Mouse (Mus musculus): ENCODE data around the gene Astn2.

Astn2 gene

DNA sequence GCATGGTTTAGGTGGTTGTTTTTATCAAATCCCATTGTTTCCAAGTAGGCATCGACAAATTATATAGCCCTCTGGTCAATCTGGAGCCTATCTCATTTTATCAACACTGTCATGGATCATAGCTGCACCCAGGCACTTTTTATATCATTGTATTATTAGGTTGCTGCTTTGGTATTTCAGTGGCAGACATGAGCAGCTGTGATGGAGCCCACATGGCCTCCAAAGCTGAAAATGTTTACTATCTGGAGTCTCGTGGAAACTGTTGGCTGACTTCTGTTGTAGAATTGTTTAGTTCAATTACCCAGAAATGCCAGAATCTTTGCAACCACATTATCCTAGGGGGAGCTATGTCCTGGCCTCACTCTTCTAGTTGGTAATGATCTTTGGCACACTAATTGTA, 732.1 kb downstream of the Astn2 start:
- DNase-seq (ENCODE audit: low spot score): no peak

DNA sequence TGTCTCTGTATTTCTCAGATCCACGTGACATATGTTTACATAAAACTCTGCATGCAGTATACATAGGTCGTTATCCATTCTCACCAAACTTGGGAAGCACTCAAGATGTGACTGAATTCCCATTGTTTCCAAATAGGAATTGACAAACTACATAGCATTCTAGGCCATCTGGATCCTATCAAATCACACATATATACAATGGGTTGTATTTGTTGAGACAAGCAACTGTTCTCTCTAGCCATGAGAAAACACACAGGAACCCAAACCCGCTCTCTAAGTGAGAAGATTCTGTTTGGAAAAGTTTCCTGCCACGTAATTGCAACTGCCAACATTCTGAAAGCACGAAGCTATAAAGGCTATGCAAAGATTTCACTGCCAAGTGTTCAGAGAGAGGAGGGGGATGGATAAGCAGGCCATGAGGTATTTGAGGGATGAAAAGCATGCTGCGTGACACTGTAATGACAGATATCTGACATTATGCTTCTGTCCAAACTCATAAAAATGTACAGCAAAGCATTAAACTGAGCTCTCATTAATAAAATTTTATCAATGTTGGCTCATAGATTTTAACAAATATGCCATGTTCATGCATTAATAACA, 732.7 kb downstream of the Astn2 start:
- DNase-seq (ENCODE audit: low spot score): no peak

DNA sequence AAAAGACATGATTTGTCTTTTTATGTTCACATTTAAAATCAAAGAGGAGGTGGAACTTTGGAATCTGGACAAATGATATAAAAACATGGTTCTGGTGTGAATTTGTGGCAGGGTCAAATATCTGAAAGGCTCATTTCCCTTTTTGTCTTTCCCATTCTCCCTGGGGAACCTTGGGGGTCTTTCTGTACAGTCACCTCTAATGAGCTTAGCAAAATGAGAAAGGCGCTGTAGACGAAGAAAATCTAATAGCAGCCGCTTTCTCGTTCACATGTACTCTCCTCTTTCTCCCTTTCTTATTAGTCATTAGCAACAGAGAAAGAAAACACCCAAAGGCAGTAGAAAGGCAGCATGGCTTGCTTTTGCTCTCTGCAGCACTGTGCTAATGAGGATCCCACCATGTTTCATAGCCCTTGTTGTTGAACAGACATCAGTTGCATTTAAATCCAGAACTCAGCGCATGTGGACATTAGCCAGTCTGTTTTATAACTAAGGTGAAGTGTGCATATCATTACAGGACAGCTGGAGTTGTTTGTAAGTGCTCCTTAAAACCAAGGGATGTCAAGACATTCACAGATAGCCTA, 737.3 kb downstream of the Astn2 start:
- DNase-seq (ENCODE audit: low spot score): no peak

DNA sequence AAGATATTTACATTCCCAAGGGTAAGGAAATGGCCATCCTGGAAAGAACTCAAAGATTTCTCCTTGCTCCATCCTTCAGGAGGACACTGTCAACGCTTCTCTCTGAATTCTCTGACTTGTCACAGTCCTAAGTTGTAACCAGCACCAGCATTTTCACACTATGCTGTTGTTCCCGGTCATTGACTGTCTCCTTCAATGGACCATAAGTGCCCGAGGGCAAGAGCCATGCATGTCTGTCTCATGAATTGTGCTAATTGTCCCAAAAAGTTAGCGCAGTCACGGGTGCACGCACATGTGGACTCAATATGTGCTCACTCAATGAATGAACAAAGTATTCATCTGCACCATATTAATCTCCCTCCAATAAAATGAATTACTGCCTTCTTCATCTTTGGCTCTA, 741.2 kb downstream of the Astn2 start:
- DNase-seq (ENCODE audit: low spot score): no peak

DNA sequence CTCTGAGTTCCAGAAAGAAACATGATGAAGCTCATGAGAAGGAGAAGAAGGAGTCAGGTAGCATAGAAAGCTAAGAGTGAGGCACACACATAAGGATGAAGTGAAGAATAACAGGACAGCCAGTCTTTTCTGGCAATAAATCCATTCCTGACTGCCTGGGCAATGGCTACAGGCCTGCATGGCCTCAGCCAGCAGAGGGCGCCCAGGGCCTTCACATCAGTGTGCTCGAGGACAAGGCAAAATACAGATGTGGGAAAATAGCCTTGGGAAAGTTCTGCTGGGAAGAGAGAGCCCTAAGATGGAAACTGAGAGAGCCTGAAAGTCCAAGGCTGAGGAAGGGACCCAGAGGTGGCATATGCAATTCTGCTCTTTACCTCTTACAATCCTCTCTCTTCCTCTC, 749.7 kb downstream of the Astn2 start:
- DNase-seq (ENCODE audit: low spot score): peak; percentile 0

DNA sequence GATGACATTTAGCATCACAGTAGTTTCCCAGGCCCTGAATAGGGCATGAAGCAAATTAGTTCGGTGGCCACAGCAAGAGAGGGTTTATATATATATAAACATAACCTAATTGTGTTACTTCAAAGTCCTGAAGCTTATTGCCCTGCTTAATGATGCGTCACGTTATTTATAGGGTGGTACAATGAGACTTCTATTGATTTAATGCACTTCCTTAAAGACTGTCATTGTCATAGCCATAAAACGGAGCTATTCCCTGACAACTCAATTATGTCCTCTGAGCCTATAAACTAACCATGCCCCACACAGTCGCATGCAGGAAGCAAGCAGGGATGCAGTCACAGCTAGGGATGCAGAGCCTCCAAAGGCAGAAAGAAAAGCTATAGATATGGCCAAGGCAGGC, 761.8 kb downstream of the Astn2 start:
- DNase-seq (ENCODE audit: low spot score): no peak

DNA sequence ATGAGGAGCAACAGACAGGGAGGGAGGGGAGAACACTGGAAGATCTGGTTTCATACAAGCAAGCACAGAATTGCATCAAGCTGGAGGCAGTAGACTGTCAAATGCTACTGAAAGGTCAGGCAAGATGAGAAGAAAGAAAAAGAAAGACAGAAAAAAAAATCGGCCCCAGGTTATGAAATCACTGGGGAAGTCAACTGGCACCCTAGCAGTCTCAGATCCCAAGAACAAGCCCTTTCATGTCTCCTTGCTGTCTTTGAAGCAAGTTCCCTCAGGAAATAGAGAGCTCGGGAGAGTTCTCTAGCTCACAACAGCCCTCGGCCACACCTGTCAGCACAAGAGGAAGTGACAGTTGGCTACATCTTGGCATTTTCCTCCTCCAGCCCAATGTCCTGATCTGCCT, 766.2 kb downstream of the Astn2 start:
- no peak for DNase-seq (ENCODE audit: low spot score)

DNA sequence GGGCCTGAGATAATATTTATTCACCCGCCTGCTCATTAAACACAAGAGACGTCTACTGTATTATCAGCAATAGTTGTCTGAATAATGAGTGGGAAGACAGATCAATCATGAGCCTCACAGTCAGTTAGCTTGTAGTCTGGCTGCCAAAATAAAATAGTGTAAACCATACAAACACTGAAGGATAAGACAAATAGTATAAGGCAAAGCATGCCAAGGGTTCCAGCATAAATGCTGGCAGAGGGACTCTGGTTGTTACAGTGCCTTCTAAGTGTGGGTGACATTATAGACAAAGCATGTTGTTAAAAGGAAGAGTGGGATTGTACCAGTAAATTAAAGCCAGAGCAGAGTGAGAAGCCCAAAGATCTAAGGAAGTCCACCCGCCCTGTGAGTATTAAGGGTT, 784.3 kb downstream of the Astn2 start:
- no peak for DNase-seq (ENCODE audit: low spot score)

DNA sequence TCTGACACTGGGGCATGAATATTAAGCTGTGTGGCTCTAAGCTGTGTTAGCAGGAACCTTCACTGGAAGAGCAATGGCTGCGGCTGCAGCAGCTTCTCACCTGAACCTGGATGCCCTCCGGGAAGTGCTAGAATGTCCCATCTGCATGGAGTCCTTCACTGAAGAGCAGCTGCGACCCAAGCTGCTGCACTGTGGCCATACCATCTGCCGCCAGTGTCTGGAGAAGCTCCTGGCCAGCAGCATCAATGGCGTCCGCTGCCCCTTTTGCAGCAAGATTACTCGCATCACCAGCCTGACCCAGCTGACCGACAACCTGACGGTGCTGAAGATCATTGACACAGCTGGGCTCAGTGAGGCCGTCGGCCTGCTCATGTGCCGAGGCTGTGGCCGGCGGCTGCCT, 791.3 kb downstream of the Astn2 start:
- no peak for DNase-seq (ENCODE audit: low spot score)

DNA sequence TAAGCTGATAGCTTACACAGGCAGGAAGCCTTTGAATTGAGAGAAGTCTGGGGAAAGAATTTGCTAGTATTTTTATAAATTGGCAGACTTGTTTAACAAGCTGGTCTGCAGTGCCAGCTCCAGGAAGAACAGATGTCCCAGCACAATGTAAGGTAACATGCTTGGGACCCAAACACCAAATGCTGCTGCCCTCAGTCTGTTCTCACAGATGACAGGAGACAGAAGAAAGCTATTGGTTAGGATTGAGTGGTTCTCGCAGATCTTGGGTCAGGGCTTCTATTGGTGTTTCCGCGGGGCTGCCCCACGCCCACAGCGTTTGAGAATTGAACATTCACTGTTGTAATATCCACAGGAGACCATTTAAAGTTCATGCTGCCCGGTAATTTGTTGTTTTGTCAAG, 793.5 kb downstream of the Astn2 start:
- no peak for DNase-seq (ENCODE audit: low spot score)

DNA sequence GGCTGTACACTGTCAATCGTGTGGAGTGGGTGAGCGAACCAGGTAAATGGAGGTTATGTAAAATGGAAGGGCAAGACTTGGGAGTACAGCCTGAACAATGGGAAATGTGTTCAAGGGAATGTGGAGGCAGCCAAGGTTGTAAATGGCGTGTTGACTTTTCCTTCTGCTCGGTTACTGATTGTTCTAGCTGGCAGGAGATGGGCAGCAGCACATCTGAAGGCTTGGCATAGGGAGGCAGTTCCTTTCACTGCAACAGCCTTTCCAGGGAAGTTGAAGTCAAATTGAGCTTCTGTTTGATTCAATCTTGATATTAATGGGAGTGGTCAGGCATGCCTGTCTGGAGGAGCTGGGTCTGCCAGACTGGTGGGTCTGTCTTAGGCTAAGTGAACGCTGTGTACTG, 794.1 kb downstream of the Astn2 start:
- DNase-seq (ENCODE audit: low spot score): no peak

DNA sequence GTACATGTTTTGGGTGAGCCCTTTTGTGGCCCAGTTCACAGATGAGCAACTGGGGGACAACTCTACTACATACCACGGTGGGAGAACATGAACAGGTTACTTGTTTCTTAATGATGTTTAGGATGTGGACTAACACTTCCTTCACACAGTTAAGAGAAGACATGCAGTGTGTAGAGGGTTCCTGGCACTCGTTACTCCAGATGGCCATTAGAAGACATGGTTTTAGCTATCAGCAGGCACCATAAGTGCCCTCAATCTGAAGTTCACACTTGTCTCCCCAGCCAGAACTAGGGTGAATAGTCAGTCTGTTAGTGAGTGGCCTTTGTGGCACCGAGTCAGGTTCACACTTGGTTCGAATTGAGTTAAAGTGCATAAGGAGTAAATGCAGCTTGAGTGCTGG, 796.3 kb downstream of the Astn2 start:
- no peak for DNase-seq (ENCODE audit: low spot score)

DNA sequence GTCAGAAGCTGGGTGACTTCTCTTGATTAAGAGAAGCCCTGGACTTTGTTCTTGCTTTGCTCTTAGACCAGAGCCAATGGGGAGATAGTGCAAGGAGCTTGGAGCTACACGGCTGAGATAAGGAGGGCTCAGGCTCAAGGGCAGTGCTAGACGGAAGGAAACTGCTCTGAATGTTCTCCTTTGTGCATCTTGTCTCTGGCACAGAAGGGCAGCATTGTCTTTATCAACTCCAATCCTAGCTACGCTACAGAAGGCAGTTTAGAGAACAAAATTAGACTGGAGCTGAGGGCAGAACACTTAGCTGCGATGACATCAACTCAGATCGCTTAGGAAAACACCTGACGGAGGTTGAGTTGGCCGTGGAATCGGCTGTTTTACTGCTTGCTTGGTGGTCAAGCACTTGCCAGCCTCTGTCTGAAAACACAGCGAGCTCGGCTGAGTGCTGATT, 797.2 kb downstream of the Astn2 start:
- no peak for DNase-seq (ENCODE audit: low spot score)

DNA sequence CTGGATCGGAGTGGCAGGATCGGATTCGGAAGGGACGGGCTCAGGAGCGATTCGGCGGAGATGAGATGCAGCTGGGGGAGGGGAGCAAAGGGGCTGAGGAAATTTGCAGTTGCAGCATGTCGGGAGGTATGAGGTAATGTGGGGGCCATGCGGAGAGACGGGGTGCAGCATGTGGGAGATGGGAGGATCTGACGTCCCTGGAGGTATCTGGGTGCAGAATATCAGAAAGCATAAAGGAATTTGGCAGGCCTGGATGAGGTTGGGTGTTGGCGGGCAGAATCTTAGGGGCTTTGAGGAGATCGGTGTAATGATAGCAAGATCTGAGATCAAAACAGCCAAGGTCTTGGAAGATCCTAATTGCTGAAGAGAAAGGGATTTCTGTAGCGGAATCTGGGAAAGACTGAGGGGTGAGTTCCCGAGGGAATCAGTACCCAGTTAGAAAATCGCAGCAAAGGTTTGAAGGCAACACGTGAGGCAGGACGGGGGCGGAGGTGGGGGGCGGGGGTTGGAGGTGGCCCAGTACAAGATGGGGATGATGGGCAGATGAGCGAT, 799.2 kb downstream of the Astn2 start:
- no peak for DNase-seq (ENCODE audit: low spot score)

DNA sequence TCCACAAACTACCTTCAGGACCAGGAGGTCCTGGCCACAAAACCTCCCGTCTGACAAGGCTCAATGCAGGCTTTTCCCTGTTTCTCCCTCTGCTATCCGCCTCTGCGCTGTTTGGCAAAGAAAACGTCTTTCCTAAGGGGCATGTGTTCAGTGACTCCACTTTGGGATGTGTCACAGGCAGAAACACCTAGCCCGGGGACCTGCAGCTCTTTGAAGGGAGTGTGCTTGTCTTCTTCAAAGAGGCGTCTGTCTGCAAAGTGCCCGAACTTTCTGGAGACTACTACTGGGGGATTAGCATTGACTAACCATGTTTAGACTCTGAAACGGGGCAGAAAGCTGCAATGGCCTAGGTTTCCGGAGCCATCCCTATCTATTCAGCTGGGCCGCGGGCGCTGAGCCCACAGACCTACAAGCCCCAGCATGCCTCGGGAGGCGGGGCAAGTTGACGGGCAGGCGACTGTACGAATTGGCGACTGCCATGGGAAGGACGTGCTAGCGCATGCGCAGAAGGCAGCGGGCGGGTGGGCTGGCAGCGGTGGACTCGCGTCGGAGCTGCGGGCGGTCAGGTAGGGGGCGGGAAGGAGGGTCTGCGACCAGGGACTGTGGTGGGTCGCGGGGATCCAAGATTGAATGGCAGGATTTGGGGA, 799.8 kb downstream of the Astn2 start, which contains the start of gene Trim32:
TSS of gene Trim32 (plus strand) at position 483 of the 647 bp plus-strand sequence.
- peak; percentile 88 for DNase-seq (ENCODE audit: low spot score)

DNA sequence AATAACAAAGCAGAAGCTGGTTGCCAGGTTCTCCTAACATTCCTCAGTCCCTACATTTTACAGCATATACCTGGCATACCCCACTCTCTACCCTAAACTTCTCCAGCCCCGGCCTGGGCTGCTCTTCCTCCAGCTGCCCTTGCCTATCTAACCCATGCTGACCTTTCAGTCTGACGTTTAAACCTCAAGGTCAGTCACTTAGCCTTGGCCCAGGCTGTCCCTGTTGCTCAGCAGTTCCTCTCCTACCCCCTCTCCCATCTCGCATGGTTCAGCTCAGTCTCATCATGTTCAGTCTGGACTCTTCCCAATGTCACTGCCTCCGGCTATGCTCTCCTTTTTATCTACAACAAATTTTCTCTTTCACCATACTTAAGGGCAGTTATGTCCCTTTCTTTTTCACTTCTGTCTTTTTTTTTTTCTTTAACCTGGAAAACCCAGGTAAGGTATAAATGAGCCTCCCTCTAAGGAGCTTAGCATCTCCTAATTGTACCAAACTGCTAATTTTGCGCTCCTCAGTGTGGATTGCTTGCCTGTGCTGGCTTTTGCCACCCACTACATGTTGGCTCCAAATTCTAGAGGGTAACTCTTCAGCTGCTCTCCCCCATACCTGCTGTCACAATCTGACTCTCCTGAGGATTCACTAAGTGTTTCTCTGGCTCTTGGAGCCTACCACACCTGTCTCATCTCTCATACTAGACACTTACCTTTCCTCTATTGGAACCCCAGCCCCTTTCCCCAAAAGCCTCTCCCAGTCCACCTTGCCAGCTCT, 809.6 kb downstream of the Astn2 start:
- DNase-seq (ENCODE audit: low spot score): no peak

DNA sequence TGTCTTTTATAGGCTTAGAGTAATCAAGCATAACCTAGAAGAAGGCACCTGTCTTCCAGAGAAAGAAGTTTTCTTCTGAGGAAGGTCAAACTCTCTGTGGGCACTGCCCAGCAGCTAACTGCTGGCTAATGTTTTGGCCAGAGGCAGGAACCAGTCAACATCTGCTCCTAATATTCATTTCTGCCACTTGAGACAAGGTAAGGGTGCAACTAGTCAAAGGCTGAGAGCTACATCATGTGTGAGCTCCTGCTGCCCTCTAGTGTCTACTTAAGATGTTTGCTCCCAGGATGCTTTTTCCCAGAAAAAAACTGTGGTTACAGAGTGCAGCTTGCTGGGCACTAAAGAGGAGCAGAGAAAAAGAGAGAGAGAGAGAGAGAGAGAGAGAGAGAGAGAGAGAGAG, 814.6 kb downstream of the Astn2 start:
- no peak for DNase-seq (ENCODE audit: low spot score)

DNA sequence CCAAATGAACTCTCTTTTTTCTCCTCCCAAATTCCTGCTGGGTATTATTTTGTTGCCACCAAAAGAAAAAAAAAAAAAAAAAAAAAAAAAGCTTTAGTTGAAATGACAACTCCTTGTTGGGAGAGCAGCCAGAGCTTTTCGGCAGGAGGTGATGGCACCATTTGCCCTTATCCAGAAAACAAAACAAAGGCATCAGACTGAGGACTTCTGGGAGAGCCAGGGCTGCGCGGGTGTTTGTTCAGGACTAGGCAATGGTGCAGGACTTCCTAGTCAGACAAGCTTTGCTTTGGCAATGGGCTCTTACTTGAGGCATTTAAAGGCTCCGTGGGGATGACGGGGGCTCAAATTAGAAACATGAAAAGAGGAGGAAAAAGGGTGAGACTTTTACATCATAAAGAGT, 817.5 kb downstream of the Astn2 start:
- DNase-seq (ENCODE audit: low spot score): no peak

DNA sequence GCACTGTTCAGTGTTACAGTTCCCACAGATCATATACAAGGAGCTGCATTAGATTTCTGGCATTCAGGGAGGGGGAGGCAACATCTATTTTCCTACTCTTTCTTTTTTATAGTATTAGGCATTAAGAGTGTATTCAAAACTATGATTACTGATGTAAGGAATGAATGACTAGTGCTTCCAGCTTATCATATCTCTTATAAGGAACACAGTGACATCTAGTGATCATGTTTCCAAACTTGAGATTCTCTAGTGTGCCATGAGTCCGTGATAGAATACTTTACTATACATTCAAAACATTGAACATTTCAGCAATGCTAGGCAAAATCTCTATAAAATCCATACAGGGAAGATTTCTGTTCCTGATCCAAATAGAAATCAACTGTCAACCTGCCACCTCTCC, 824.2 kb downstream of the Astn2 start:
- no peak for DNase-seq (ENCODE audit: low spot score)

DNA sequence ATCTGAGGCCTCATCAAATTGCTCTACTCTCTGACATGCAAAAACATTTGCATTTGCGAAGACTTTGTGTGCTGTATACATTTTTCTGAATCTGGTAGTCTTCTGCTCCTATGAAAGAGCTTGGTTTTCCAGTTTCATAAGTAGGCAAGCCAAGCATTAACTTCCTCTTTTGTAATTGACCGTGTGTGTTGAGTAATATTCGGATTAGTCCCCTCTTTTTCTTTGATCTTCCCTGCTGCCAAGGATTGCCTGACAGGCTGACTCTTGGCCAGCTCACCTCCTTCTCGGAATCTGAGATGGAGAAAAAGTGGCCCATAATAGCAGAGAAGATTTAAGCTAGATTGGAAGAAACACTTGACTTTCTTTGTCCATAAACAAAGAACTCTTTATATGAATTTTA, 838.9 kb downstream of the Astn2 start:
- no peak for DNase-seq (ENCODE audit: low spot score)

DNA sequence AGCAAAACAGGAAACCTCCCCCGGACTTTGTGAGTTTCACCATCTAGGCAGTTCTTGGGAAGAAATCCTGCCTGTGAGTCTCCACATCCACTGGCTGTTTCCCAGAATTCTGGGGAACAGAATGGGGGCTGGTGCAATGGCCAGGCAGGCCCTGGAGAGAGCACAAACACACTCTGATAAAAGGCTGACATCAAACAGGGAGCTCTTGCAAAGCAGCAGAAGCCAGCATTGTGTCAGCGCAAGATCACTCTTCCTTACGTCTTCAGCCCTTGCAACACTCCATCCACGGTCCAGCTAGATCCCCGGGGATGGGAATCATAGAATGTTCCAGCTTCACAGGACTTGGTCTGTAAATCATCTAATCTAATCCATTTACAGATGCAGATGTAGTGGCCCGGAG, 855.9 kb downstream of the Astn2 start:
- DNase-seq (ENCODE audit: low spot score): no peak

DNA sequence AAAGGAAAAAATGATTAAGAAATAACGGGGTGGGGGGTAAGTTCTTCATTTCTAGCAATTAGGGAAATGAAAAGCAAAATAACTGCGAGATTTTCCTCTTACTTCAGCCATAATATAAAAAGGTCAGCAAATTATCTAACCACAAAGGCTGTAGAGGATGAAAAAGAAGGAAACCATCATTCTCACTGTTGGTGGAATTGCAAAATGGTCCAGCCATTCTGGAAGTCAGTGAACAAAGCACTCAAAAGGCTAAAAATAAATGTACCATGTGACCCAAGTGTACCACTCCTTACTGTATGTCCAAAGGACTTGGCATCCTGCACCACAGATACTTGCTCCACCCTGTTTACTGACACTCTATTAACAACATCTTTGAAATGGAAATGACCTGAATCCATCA, 858.8 kb downstream of the Astn2 start:
- DNase-seq (ENCODE audit: low spot score): no peak

Data from c-Kit-positive CD71-positive TER-119-positive erythroid progenitor cells, embryonic 14.5 days (primary cell).